Mouse (Mus musculus): ENCODE measurements around the gene Fxyd3.

GRCm38 (mm10) chr7:31112036-31112435 is 35.5 kb upstream of the Fxyd3 start:
- TF ChIP-seq CTCF (IDR thresholded peaks at IDR 0.05; ENCODE audit: low read depth, low read length) (no peak), EP300 (IDR thresholded peaks at IDR 0.05; ENCODE audit: insufficient read depth, low read depth, low read length) (no peak)

Data from ES-Bruce4 (cell line).